Mouse (Mus musculus): ENCODE results near the gene Gm609. TPM values are rescaled to one million over a fixed set of nuclear protein-coding genes. Genes with fewer than 3 reads are reported as not detected.

Gm609 gene
- polyA plus RNA-seq, 1 experiment, result not detected

DNA sequence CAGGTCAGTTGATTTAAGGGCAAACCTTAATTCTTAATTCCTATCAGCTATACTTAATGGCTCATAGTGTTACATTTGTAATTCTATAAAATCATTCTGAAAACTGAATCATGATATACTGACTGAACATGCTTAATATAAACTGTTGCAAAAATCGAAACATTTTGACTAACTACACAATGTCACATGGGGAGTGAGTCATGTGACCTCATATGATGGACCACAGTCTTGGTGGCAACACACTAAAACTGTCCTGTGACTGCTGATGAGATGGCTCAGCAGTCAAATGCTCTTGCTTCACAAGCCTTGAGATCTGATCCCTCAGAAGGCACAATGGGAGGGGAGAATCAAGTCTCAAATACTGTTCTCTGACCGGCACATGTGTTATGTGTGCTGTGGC is 118.7 kb downstream of the Gm609 start:
- no peak for TF ChIP-seq GATA1 (IDR thresholded peaks at IDR 0.05; ENCODE audit: low read length)

GRCm38 (mm10) chr16:45371076-45371475 is 121.7 kb downstream of the Gm609 start:
- no peak for TF ChIP-seq GATA1 (IDR thresholded peaks at IDR 0.05; ENCODE audit: low read length)

DNA sequence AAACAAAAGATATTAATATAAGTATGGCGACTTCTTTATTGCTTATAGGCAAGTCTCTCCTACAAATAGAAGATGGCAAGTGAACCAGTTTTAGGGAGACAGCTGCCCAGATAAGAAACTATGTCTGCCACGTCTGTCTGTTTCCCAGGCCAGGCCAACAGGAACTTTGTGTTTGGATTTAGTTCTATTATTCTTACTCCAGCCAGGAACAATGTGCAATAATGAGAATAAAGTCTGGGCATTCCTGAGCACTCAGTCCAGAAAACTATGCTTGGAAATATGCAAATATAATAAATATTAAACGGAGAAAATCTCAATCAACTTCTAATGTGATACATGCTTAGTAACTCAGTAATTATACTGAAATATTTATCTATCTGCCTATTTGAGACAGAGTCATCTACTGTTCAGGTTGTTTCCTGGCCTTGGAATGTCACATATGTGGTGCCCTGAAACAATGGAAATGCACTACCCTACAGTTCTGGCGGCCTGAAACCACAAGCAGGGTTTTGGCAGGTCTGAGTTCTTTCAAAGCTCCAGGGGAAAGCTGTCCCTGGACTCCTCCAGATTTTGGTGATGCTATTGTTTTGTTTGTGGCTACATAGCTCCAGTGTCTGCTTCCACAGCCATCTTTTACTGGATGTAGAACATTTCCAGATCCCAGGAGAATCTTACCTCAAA is 123.3 kb downstream of the Gm609 start:
- no peak for TF ChIP-seq GATA1 (IDR thresholded peaks at IDR 0.05; ENCODE audit: low read length)

DNA sequence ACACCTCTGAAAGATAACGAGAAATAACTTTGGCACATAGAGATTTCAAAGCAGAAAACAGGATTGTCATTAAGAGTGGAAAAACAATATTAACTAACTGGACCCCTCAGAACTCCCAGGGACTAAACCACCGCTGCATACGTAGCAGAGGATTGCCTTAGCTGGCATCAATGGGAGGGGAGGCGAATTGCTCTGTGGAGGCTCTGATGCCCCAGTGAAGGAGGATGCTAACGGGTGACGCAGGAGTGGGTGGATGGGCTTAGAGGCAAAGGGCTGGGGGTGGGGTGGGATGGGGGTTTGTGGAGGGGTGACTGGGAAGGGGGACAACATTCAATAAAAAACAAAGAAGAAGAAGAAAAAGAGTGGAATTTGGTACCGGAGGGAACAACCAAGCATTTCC is 126.7 kb downstream of the Gm609 start:
- TF ChIP-seq GATA1 (IDR thresholded peaks at IDR 0.05; ENCODE audit: low read length), result no peak

DNA sequence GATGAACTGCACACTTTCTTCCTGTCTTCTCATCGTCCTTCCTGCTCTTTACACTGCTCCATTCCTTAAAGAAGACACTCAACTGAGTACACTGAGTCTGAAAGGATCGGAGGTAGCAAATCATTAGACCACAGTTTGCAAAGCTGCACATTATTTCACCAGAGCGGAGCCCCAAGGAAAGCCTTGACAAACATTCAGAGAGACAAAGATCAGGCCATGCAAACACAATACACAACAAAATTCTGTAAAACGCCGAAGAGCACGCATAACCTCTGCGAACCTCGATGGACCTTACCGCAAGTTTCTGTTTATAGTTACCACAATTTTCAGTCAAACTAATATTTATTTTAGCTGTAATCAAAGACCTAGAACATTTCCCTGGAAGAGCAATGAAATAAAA is 127.4 kb downstream of the Gm609 start:
- no peak for TF ChIP-seq GATA1 (IDR thresholded peaks at IDR 0.05; ENCODE audit: low read length)

GRCm38 (mm10) chr16:45364627-45365026 is 128.1 kb downstream of the Gm609 start:
- no peak for TF ChIP-seq GATA1 (IDR thresholded peaks at IDR 0.05; ENCODE audit: low read length)

GRCm38 (mm10) chr16:45363480-45364045 is 129.2 kb downstream of the Gm609 start:
- TF ChIP-seq GATA1 (IDR thresholded peaks at IDR 0.05; ENCODE audit: low read length), result no peak

Other genes starting within 250 kb of the Gm609 start
- not detected in 2 replicates for gene Cd200, start 83.9 kb downstream of the Gm609 start, polyA plus RNA-seq (2012)
- not detected in 2 replicates for gene Gm17783, start 39.1 kb upstream of the Gm609 start, polyA plus RNA-seq (2012)
- not detected in 2 replicates for gene Slc9c1, start 42.3 kb upstream of the Gm609 start, polyA plus RNA-seq (2012)
- gene Gcsam, start 117.4 kb upstream of the Gm609 start, polyA plus RNA-seq (2012), result not detected in 2 replicates
- not detected in 2 replicates for gene BC016579, start 161.1 kb upstream of the Gm609 start, polyA plus RNA-seq (2012)
- gene Tmprss7, start 200.7 kb upstream of the Gm609 start, polyA plus RNA-seq (2012), result 0.02 and 0.03 TPM in 2 replicates
- gene Tagln3, start 231.6 kb upstream of the Gm609 start, polyA plus RNA-seq (2012), result not detected in 2 replicates
- 3.2 and 5.0 TPM in 2 replicates for gene Abhd10, start 250.0 kb upstream of the Gm609 start, polyA plus RNA-seq (2012)